Mouse (Mus musculus) midbrain, embryonic 16.5 days (tissue): ENCODE results near the gene Apaf1. TPM values are rescaled to one million over a fixed set of nuclear protein-coding genes. Genes with fewer than 3 reads are reported as not detected.

Experiments used
- ATAC-seq: fragments of 200-750 bp; cut with Nextera tagmentation; 2 replicates; pipeline ENCODE4 v1.8.0; 2017; ENCODE audit warnings: moderate TSS enrichment
- H3K27ac ChIP-seq: fragments of 300-500 bp; sonication (generic); 2 replicates; pipeline ENCODE4 v1.5.1; 2014; ENCODE audit warnings: mild to moderate bottlenecking, low read length, mixed read lengths
- H3K27me3 ChIP-seq: fragments of 300-500 bp; sonication (generic); 2 replicates; pipeline ENCODE4 v1.6.1; 2014; ENCODE audit warnings: low read depth, low read length, mixed read lengths; ENCODE audit not compliant: control insufficient read depth, insufficient read depth
- H3K36me3 ChIP-seq: fragments of 300-500 bp; sonication (generic); 2 replicates; pipeline ENCODE4 v1.6.1; 2014; ENCODE audit warnings: mild to moderate bottlenecking, low read length, moderate library complexity, mixed read lengths; ENCODE audit not compliant: control insufficient read depth, insufficient read depth
- H3K4me1 ChIP-seq: fragments of 300-500 bp; sonication (generic); 2 replicates; pipeline ENCODE4 v1.6.1; 2014; ENCODE audit warnings: mild to moderate bottlenecking, low read length, mixed read lengths; ENCODE audit not compliant: control insufficient read depth, insufficient read depth
- H3K4me2 ChIP-seq: fragments of 300-500 bp; sonication (generic); 2 replicates; pipeline ENCODE4 v1.6.1; 2014; ENCODE audit warnings: mild to moderate bottlenecking, low read length, mixed read lengths
- H3K4me3 ChIP-seq: fragments of 300-500 bp; sonication (generic); 2 replicates; pipeline ENCODE4 v1.5.1; 2014; ENCODE audit warnings: low read depth, mild to moderate bottlenecking, low read length, moderate library complexity, mixed read lengths
- H3K9ac ChIP-seq: fragments of 300-500 bp; sonication (generic); 2 replicates; pipeline ENCODE4 v1.6.1; 2014; ENCODE audit warnings: low read depth, low read length, mixed read lengths
- H3K9me3 ChIP-seq: fragments of 300-500 bp; sonication (generic); replicated peaks from 2 replicates; pipeline ENCODE4 v1.6.1; 2014; ENCODE audit warnings: mild to moderate bottlenecking, low read length, mixed read lengths; ENCODE audit not compliant: control insufficient read depth, poor library complexity, severe bottlenecking
- WGBS: fragments of 180-500 bp; shearing (Covaris S2); extraction: QIAGEN DNeasy Blood & Tissue Kit; methylation state at CpG from one replicate; pipeline ENCODE4 v1.1.7; 2014; 5-methylcytosine and 5-hydroxymethylcytosine counted together
- polyA plus RNA-seq: library from polyadenylated mRNA; unstranded; fragments of >200 nt; fragmentation: Nextera tagmentation; extraction: Ambion mirVana; gene quantifications from 2 replicates; pipeline ENCODE4 v1.2.1, GENCODE M21; 2015

Gene Apaf1
- polyA plus RNA-seq, 1 experiment from 2014 or later: 18.9 TPM

- H3K9ac ChIP-seq: no peak overlapping the region
- no peak overlapping the region for H3K4me2 ChIP-seq
- WGBS: 87% methylated on average over 12 of the region's 12 CpGs
- ATAC-seq: no peak
- H3K4me1 ChIP-seq: no peaks in the 10 kb centered on the region
- no peak overlapping the region for H3K27ac ChIP-seq
- no peaks in the 10 kb centered on the region for H3K9me3 ChIP-seq
- H3K27me3 ChIP-seq: no peaks in the 10 kb centered on the region
- 0 out of 2 replicates have a peak, but pooled peaks cover 11% of the 10 kb centered on the region for H3K36me3 ChIP-seq
- H3K4me3 ChIP-seq: no peak overlapping the region
Measured at GRCm38 (mm10) chr10:91005858-91006538, 76.6 kb downstream of the Apaf1 start.

DNA sequence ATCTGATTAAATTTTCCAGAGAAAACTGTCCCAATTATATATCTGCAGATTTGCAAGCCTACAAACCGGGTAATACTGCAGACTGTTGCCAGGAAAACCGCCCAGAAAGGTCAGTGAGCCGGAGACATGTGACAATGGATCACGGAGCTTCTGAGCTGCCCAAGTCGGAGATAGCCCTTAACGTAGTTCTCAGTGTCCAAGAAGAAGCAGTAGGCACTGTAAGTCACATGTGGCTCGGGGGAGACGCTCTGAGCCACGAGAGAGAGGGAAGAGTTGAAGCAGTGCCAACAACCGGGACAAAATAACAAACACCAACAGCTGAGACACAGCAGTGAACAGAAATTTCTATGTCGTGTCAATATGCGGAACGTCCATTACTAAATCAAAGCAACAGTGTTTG, 81.1 kb downstream of the Apaf1 start:
- WGBS: 70% methylated on average over 13 of the region's 13 CpGs
- Histone ChIP-seq H3K36me3 (peaks cover 6% of the 10 kb centered on the region), H3K4me3 (no peak overlapping the region), H3K27ac (no peak overlapping the region), H3K27me3 (no peaks in the 10 kb centered on the region), H3K9ac (no peak overlapping the region), H3K4me1 (no peaks in the 10 kb centered on the region), H3K4me2 (no peak overlapping the region), H3K9me3 (no peaks in the 10 kb centered on the region)
- ATAC-seq: no peak

- Histone ChIP-seq H3K4me3 (no peak overlapping the region), H3K4me2 (no peak overlapping the region), H3K36me3 (peaks cover 8% of the 10 kb centered on the region), H3K4me1 (no peaks in the 10 kb centered on the region), H3K9me3 (no peaks in the 10 kb centered on the region), H3K27me3 (no peaks in the 10 kb centered on the region), H3K9ac (no peak overlapping the region), H3K27ac (no peak overlapping the region)
- ATAC-seq: no peak
- WGBS: 88% methylated on average over 5 of the region's 5 CpGs
Measured at GRCm38 (mm10) chr10:90999899-91000298, 82.7 kb downstream of the Apaf1 start.

DNA sequence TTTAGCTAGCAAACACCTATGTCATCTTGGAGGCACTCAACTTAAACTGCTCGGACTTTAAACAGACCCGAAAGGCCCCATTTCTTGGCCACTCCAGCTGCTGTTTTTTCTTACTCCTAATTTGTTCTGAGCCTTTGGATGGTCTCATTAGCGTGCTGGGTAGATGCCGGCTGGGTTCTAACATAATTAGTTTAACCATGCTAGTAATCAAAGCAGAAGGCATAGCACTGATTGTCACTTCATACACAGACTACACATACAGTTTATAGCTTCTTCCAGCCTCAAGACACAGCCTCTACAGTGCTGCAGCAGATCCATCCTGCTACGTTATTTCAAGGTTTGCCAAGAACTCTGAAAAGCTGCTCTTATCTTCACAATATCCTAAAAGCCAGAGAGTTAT, 88.7 kb downstream of the Apaf1 start:
- Histone ChIP-seq H3K27me3 (no peaks in the 10 kb centered on the region), H3K9ac (no peak overlapping the region), H3K4me3 (no peak overlapping the region), H3K4me2 (no peak overlapping the region), H3K9me3 (no peaks in the 10 kb centered on the region), H3K36me3 (peaks cover 4% of the 10 kb centered on the region; the same call in 1 of the 2 replicates), H3K4me1 (no peaks in the 10 kb centered on the region), H3K27ac (no peak overlapping the region)
- WGBS: 82% methylated on average over 5 of the region's 5 CpGs
- ATAC-seq: no peak

GRCm38 (mm10) chr10:90992237-90992636, 90.3 kb downstream of the Apaf1 start:
- Histone ChIP-seq H3K27me3 (no peaks in the 10 kb centered on the region), H3K27ac (no peak overlapping the region), H3K36me3 (peaks cover 4% of the 10 kb centered on the region; the same call in 1 of the 2 replicates), H3K4me2 (no peak overlapping the region), H3K4me3 (no peak overlapping the region), H3K9me3 (no peaks in the 10 kb centered on the region), H3K4me1 (no peaks in the 10 kb centered on the region), H3K9ac (no peak overlapping the region)
- 82% methylated on average over 6 of the region's 6 CpGs for WGBS
- no peak for ATAC-seq

DNA sequence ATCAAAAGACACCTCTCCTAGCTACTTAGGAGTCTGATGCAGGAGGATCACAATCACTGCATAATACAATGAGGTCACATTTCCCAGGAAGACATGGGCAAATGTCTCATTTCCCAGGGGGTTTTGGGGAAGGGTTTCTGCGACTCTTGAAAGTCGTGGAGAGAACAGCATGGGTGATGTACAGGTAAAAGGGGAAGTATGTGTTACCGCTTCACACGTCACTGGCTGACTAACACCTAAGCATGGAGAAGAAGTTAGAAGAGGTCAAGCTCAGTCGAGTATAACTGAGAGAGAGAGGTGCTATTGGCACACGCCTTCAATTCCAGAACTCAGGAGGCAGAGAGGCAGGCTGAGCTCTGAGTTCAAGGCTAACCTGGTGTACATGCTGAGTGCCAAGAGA, 92.2 kb downstream of the Apaf1 start:
- no peak overlapping the region for H3K9ac ChIP-seq
- H3K4me2 ChIP-seq: no peak overlapping the region
- no peaks in the 10 kb centered on the region for H3K27me3 ChIP-seq
- no peaks in the 10 kb centered on the region for H3K9me3 ChIP-seq
- H3K4me3 ChIP-seq: no peak overlapping the region
- H3K36me3 ChIP-seq: no peaks in the 10 kb centered on the region
- 90% methylated on average over 6 of the region's 6 CpGs for WGBS
- ATAC-seq: no peak
- H3K27ac ChIP-seq: no peak overlapping the region
- H3K4me1 ChIP-seq: no peaks in the 10 kb centered on the region

GRCm38 (mm10) chr10:90983046-90983445, 99.5 kb downstream of the Apaf1 start:
- Histone ChIP-seq H3K4me3 (no peak overlapping the region), H3K9me3 (no peaks in the 10 kb centered on the region), H3K27me3 (no peaks in the 10 kb centered on the region), H3K9ac (no peak overlapping the region), H3K27ac (no peak overlapping the region), H3K4me2 (no peak overlapping the region), H3K36me3 (no peaks in the 10 kb centered on the region), H3K4me1 (no peaks in the 10 kb centered on the region)
- 84% methylated on average over 8 of the region's 8 CpGs for WGBS
- no peak for ATAC-seq

DNA sequence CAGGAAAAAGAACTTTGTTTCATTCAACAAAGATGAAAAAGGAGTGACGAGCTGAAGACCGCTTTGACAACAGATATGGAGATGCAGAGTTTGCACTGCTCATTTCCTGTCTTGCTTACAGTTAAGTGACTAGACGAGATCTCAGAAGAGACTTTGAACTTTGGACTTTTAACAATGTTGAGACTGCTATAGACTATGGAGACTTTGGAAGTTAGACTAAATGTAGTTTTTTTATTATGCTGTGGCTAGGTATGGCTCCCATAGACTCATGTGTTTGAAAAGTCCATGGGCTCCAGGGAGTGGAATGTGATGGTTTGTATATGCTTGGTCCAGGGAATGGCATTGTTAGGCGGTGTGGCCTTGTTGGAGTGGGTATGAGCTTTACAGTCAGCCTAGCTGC, 100.8 kb downstream of the Apaf1 start:
- WGBS: 95% methylated on average over 4 of the region's 4 CpGs

GRCm38 (mm10) chr10:90974491-90974890, 108.1 kb downstream of the Apaf1 start:
- Histone ChIP-seq H3K4me1 (peaks cover 5% of the 10 kb centered on the region; the same call in 1 of the 2 replicates), H3K27me3 (no peaks in the 10 kb centered on the region)
- no peak for ATAC-seq

More for the DNA sequence above, 100.8 kb downstream of the Apaf1 start:
- Histone ChIP-seq H3K36me3 (no peaks in the 10 kb centered on the region), H3K27ac (no peak overlapping the region), H3K27me3 (no peaks in the 10 kb centered on the region), H3K4me2 (no peak overlapping the region), H3K9ac (no peak overlapping the region), H3K9me3 (no peaks in the 10 kb centered on the region), H3K4me1 (no peaks in the 10 kb centered on the region), H3K4me3 (no peak overlapping the region)
- ATAC-seq: no peak

More at GRCm38 (mm10) chr10:90974491-90974890, 108.1 kb downstream of the Apaf1 start:
- no peak overlapping the region for H3K4me2 ChIP-seq
- H3K36me3 ChIP-seq: no peaks in the 10 kb centered on the region
- WGBS: 87% methylated on average over 6 of the region's 6 CpGs
- no peak overlapping the region for H3K9ac ChIP-seq
- H3K27ac ChIP-seq: no peak overlapping the region
- H3K4me3 ChIP-seq: no peak overlapping the region
- H3K9me3 ChIP-seq: no peaks in the 10 kb centered on the region
